Mouse (Mus musculus) left cerebral cortex, postnatal 14 days (tissue): ENCODE results near the gene Bpifc. TPM values are rescaled to one million over a fixed set of nuclear protein-coding genes. Genes with fewer than 3 reads are reported as not detected.

Experiments
- DNase-seq, 2 experiments: peaks; one replicate each; pipeline ENCODE4 v3.0.0; 2021 to 2022; ENCODE audit warnings: low spot score in 2 of 2, mixed read lengths in 1 of 2
- intact Hi-C: fragments of 180-260 bp; cut with DNase I; formaldehyde crosslinking; loops from one replicate; pipeline ENCODE4 v1.15.1; 2025
- total RNA-seq, 2 experiments: library from RNA; stranded (reverse); gene quantifications; 2 replicates each; pipeline ENCODE4 v1.2.3; 2021

Bpifc gene
- total RNA-seq, 2 experiments from 2014 or later, result not detected

DNA sequence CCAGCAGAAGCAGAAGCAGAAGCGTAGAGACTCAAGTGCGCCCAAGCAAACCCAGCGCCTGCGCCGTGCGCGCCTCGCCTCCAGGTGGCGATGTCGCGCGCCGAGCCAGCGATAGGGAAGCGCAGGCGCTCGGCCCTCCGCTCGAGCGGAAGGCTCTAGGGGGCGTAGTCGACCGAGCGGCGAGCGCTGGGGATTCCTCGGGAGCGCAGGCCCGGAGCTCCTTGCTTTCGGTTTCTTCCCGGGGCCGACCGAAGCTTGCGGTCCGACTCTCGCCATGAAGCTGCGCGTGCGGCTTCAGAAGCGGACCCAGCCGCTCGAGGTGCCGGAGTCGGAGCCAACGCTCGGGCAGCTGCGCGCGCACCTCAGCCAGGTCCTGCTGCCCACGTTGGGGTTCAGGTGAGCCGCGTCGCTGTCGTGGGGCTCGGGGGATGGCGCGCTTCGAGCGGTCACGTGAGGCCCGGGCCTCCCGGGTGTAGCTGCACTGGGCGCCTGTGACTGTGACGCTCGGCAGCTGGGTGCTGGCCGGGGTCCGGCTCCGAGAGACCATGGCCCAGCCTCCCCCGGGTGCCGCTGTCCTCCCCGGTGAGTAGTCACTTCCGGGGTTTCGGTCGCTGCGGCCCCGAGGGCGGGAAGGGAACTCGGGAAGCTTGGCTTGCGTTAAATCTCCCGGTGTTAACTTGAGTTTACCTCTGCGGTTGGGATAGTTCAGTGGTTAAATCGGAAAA, 10.2 kb upstream of the Bpifc start, which contains the start of gene Fbxo7:
Gene Fbxo7, plus strand, starts transcription at position 224 of the 725 bp plus-strand sequence.
- peak; percentile 85 to 90 for DNase-seq
- intact Hi-C loops, result loop anchor here (5.0 kb wide), 2 partner anchors 55 to 445 kb away; no protein-coding TSS in a partner anchor

DNA sequence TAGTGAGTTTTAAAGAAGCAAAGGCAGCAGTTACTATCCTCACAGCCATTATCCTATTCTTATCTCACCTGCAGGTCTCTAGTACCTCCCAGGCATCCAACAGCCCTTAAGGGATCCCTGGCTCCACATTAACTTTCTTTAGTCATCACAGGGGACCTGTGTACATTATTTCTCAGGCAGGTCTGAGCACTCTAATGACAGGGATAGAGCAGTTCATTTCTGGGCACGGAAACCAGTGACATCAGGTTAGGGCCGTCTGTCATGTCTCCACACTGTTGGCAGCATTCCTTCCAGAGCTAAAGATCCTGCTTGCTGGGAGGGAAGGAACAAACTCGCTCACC, 9.7 kb upstream of the Bpifc start:
- DNase-seq, result no peak
- intact Hi-C loops, result loop anchor here (5.0 kb wide), 2 partner anchors 54 to 446 kb away; no protein-coding TSS in a partner anchor

DNA sequence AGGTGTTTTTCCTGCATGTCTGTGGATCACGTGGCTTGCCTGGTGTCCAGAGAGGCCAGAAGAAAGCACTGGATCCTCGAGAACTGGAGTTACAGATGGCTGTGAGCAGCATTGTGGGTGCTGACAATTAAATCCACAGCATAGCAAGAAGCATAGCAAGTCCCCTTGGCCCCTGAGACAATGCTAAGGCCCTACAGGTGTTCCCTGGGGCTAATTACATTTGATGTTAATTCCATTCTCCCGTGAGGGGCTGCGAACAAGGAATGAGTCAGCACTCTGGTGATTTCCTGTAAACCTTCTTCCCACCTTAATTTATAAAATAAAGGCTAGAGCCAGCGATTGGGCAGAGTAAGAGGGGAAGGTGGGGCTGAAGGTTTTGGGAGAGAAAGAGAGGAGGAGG, 7.1 kb upstream of the Bpifc start:
- DNase-seq, result no peak
- intact Hi-C loops, result no loop called here

DNA sequence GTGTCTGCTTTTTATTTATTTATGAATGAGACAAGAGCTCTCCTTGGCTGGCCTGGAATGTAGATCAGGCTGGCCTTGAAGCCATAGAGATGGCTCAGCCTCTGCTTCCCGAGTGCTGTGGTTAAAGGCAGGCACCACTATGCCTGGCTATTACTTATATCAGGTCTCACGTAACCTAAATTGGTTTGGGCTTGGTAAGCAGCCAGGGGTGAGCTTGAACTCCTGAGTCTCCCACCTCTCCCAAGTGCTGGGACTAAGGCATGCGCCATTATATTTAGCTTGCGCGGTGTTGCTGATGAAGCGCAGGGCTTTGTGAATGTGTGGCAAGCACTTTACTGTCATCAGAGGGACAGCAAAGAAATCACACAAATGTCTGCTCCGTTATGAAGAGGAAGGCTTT, 6.1 kb upstream of the Bpifc start:
- intact Hi-C loops, result no loop called here
- no peak for DNase-seq

DNA sequence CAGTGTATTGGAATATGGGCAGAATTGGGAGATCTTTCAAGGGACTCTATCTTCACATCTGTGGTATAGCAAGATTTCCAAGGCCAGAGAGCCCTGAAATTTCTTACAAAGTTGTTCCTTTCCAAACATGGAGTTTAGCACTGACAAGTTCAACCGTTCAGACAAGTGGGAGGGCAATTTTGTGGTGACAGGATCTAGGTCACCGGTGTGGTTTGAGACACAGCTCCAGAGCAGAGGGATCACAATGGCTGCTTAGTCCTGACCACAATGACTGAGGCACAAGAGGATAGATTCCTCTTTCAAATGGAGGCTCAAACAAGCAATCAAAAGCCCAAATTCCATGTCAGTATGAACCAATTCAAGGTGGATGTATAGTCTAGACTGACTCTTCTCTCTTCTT, 523 bp downstream of the Bpifc start:
- intact Hi-C loops, result no loop called here
- no peak for DNase-seq

DNA sequence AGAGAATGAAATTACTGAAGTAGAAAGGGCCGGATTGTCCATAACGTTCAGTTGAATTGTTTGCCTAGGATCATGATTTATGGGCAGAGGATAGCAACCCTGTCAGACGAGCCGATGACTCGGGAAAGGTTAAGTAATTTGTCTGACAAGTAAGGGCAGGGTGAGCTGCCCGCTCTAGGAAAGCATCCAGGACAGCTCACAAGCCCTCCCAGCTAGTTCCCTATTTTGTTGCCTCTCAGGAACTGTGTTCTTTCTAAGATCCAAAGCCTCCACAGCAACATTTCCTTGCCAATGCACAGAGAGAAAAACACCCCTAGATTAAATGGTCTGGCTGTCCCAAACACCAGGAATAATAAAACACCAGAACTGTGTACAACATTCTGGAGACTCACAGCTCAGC, 1.1 kb downstream of the Bpifc start:
- intact Hi-C loops, result no loop called here

DNA sequence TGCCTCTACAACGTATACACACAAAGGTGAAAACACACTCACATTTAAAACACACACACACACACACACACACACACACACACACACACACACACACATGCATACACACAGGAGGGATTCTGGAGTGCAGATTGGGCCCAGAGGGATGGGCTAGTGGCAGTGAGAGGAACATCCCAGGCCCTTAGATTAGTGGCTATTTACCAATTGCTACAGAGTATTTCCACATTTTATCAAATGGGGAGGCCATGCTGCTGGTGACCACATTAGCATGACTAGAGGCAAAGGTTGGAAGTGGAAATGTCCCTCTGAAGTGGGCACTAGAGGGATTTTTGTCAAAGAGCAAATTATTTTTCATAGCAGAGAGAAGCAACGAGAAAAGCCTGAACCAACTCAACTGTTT, 2.0 kb downstream of the Bpifc start:
- no peak for DNase-seq
- intact Hi-C loops, result no loop called here

More for the DNA sequence above, 1.1 kb downstream of the Bpifc start:
- no peak for DNase-seq

DNA sequence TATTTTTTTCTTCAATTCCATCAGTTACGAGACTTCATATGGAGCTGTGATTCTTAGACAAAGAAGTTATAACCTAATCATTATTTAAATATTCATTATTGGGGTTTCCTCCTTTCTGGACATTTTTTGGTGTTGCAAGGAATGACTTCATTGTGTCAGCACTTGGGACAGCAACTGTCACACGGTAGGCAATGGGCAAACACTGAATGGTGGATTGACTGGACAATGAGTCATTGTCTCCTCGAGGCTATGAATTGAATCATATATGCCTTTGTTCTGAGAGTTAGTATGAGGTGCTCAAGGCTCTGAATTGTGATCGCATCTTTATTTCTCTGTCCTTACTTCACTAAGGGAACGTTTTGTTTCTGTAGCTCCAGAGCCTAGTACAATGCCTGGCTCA, 5.2 kb downstream of the Bpifc start:
- intact Hi-C loops, result no loop called here
- DNase-seq, result no peak

DNA sequence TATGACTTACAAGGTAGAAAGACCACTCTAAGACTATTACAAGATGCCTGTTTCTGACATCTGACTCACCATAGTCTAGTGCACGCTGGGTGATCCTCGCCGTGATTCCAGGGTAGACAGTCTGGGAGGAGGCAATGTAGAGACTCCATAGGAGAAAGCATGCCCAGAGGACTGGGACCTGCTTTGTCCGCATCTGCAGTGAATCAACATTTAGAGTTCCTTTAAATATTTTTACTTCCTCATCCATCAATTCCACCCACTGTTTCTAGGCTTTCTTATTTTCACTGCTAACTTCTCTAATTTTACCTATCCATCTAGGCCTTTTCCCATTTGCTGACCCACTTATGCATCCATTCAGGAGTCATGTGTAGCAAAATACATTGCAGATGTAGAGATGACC, 11.2 kb downstream of the Bpifc start:
- intact Hi-C loops, result no loop called here
- DNase-seq, result no peak

DNA sequence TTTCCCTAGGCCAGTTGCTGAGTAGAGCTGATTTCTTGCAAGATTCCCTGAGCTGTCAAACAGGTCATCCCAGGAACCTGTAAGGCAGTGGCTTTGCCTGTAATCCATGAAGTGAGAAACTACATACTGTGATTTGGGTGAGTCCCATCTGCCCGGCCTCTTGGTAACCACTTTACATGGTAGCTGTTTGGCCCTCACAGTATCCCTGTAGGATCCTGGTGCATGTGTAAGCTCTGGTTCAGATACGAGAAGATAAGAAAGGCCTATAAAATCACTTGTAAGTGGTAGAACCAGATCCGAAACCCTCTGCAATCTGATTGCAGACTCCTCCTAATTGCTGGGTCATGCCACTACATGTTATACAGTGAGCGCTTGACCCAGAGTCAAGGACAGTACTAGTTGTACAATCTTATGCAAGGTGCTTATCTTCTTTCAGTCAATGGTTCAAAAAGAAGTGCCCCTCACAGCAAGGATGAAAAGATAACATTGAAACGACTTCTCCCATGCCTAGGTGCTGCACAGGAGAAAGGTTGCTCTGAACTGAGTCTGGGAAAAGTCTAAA, 17.1 kb downstream of the Bpifc start:
- no peak for DNase-seq
- intact Hi-C loops, result no loop called here

DNA sequence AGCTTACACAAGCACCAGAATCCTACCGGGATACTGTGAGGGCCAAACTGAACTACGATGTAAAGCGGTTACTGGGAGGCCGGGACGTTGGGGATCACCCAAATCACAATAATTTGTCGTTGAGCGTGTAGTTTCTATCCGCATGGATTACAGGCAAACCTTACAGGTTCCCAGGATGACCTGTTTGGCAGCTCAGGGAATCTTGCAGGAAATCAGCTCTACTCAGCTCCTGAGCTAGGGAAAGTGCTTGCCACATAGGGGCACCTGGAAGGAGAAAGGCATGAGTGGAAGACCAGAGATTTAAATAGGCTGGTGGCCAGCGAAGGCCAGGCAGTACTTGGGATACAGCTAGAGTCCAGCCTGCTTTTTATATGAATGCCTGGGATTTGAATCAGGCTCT, 17.9 kb downstream of the Bpifc start:
- DNase-seq, result no peak
- intact Hi-C loops, result no loop called here

DNA sequence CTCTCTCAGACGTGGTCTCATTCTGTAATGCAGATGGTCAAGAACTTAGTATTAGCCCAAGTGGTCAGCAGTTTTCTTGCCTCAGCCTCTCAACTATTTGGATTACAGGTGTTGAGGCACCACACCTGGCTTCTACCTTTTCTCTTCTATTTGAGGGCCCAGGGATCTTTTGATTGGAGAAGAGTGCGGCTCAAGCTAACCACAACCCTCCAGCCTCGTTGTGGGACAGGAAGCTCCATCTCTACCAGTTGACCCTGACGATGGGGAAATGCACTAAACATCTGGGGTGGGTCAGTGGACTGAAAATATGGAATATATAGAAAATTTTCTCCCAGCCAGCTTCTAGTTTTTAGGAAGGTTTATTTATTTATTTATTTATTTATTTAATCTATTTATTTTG, 19.3 kb downstream of the Bpifc start:
- no peak for DNase-seq
- intact Hi-C loops, result no loop called here

DNA sequence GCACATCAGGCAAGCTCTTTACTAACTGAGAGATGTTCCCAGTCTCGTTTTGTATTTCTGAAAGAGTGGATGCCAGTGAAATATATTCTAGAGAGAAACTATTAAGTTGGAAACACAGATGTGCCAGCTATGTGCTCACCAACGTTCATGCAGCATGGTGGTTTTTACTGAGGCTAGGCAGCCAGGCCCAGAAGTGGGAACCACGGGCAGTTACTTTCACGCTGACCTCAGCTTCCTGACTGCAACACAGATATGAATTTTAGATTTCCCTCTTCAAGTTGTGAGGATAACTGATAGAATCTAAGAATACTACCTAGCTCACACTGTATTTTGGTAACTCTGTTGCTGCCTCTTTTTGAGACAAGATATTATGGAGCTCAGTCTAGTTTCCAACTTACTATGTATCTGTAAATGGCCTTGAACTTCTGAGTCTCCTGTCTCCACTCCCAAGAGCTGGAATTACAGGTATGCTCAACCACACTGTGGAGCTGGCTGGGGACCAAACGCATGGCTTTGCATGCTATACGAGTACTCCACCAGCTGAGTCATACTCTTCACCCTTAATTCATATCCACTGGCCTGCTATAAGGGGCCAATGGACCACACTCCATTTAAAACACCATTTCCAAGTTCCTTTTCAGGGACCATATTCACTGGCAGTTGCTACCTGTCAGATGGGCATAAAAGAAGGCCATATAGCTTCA, 22.1 kb downstream of the Bpifc start:
- DNase-seq, result no peak
- intact Hi-C loops, result no loop called here

DNA sequence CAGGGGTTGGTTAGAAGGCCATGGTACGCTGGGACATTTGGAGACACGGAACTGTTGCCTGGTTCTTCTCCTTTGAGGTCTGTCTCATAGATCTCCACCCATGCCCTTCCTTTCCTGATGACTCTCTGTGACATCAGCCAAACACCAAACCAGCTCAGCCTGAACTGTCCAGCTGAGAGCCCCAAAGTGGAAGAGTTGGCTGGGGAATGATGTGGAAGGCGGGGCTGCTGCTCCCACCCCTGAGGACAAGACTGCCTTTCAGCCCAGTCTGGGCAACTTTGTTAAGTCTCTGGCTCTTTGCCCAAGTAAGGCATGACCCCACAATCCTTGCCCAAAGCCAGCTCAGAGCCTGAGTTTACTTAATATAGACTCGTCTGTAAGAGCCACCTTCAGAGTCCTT, 38.8 kb downstream of the Bpifc start:
- DNase-seq, result peak in 1 of 2 experiments; percentile 47
- intact Hi-C loops, result no loop called here

DNA sequence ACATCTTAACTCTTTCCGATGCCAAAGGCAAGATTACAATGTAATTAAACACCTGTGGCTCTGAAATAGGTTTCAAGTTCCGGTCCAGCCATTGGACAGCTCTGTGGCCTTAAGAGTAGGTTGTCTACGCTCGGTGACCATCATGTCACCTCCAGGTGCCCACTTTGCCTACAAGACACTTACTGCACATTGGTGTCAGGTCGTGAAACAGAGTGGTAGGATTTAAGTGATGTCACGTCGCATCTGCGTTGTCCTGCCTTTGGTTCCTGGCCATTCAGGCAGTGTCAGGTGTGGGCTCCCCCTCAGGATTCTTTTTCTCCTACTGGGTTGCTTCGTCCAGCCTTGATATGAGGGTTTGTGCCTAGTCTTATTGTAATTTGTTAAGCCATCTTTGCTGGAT, 39.9 kb downstream of the Bpifc start:
- no peak for DNase-seq

DNA sequence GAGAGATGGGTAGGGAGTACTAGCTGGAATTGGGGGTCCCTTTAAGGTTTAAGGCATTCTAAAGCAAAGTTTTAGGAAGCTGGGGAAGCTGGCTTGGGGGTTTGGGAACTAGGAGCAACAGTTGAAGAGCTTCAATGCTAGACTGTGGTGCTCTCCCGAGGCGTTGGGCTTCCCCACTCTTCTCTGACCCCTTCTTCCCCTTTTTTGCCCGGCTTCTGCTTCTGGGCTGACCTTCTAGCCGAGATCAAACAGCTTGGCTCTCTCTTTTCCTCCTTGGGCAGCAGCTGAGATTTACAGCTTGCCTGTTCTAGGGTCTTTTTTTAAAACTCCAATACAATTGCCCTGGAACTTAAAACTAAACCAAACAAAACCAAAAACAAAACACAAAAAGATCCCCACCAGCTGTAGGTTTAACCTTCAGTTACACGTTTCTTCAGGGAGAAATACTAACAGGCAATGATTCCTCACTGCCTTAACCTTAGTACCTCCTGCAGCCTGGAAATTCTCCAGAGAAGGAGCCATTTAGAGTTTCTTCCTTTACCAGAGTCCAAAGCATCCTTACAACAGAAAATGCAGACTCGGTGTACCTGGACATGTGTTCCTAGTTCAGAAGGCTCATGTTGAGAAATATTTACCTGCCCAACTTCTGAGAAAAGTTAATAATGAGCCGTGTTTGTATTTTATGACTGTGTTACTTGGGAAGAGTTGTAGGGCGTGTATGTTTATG, 41.6 kb downstream of the Bpifc start:
- intact Hi-C loops, result loop anchor here (5.0 kb wide), 4 partner anchors 52 to 492 kb away; partner anchors contain the start of gene Fbxo7
- DNase-seq, result no peak

More for the DNA sequence above, 39.9 kb downstream of the Bpifc start:
- intact Hi-C loops, result no loop called here

DNA sequence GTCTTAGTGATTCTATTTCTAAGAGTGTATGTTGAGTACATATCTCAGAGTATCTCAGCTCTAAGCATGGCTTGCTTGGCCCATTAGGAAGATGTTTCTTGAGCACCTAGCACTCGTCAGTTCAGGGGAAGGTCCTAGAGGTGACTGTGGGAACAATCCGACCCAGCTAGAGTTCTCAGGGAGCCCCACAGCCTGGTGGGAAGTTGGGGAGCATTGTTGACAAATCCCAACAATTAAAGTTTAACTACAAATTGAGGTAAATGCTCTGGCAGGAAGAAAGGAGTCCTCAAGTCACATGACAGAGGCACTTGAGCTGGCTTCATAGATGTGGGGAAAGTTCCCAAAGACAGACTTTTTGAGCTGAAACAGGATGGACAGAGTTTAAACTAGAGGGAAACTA, 43.0 kb downstream of the Bpifc start:
- no peak for DNase-seq
- intact Hi-C loops, result loop anchor here (5.0 kb wide), 4 partner anchors 54 to 494 kb away; partner anchors contain the start of gene Fbxo7

DNA sequence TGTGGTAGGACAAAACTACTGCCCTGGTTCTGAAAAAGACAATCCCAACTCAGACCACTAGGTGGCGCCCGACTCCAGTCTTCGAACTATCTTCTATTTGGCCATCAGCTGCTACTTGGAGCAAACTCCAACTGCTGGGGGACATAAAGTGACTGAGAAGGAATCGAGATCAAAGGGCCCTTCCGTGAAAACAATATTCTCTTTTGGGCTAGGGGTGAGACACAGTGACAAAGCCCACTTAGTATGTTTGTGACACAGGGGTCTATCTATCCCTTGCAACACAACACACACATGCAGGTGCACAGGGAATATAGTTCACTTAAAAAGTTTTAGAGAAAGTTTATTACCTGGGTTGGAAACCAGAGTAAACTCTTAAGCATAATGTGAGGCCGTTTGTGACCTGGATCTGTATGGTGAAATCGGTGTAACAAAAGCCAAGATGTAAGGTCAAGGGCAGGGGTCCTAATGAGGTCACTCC, 43.5 kb downstream of the Bpifc start:
- intact Hi-C loops, result loop anchor here (5.0 kb wide), 4 partner anchors 54 to 494 kb away; partner anchors contain the start of gene Fbxo7

DNA sequence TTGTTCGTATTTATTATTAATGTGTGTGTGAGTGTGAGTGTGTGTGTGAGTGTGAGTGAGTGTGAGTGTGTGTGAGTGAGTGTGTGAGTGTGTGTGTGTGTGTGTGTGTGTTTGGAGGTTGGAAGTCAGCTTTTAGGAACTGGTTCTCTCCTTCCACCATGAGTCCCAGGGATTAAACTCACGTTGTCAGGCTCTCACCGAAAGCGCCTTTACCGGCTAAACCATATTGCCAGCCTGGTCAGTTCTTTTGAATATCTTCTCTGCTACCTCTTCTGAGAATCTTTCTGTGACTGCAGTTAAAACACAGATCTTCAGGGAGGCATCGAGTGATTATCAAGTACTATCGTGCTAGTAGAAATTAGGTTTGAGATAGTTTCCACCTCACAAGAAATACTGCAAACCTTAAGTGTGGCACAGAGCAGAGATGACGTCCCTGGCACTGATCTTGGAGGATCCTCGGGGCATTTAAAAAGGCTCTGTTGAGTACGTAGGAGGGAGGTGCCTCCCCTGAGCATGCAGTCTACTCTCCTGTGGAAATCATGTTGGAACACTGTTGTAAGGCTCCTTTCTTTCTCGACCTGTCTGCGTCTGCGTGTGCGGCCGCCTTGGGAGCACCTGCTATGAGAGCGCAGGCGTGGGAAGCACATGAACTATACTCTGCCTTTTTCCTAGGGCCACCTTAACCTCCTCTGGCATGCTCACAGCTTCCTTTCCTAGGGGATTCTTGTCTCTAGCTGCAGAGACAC, 44.1 kb downstream of the Bpifc start:
- no peak for DNase-seq
- intact Hi-C loops, result loop anchor here (5.0 kb wide), 4 partner anchors 55 to 495 kb away; partner anchors contain the start of gene Fbxo7

More for the DNA sequence above, 43.5 kb downstream of the Bpifc start:
- DNase-seq, result peak; percentile 91 to 94
